Mouse (Mus musculus) liver, embryonic 14.5 days (tissue): ENCODE results near the gene Kbtbd12. TPM values are rescaled to one million over a fixed set of nuclear protein-coding genes. Genes with fewer than 3 reads are reported as not detected.

Experiments
- ATAC-seq: fragments of 200-750 bp; cut with Nextera tagmentation; 2 replicates; pipeline ENCODE4 v1.8.0; 2017; ENCODE audit warnings: moderate number of reproducible peaks, mild to moderate bottlenecking, moderate library complexity; ENCODE audit not compliant: insufficient read depth
- DNase-seq, 3 experiments: peaks; one replicate each; pipeline ENCODE4 v3.0.0-alpha.2; 2012 to 2013; ENCODE audit warnings: low read depth in 3 of 3, low spot score in 3 of 3
- H3K27ac ChIP-seq: fragments of 300-500 bp; sonication (generic); 2 replicates; pipeline ENCODE4 v1.5.1; 2014; ENCODE audit warnings: moderate library complexity, mild to moderate bottlenecking, control low read depth, inconsistent platforms
- H3K27me3 ChIP-seq: fragments of 300-500 bp; sonication (generic); 2 replicates; pipeline ENCODE4 v1.6.1; 2014; ENCODE audit warnings: mild to moderate bottlenecking, low read length, moderate library complexity; ENCODE audit not compliant: control insufficient read depth, insufficient read depth
- H3K36me3 ChIP-seq: fragments of 300-500 bp; sonication (generic); replicated peaks from 2 replicates; pipeline ENCODE4 v1.6.1; 2014; ENCODE audit warnings: low read depth; ENCODE audit not compliant: control insufficient read depth, insufficient read depth
- H3K4me1 ChIP-seq, 2 experiments: fragments of 200-500 bp in 1 of 2; fragments of 300-500 bp in 1 of 2; sonication (generic) in 1 of 2; replicated peaks; 2 replicates each; pipeline ENCODE4 v1.6.1; 2012 to 2014; ENCODE audit warnings: antibody characterized with exemption in 1 of 2, inconsistent platforms in 1 of 2, low read length in 1 of 2; ENCODE audit not compliant: control insufficient read depth in 2 of 2, insufficient read depth in 2 of 2
- H3K4me2 ChIP-seq: fragments of 300-500 bp; sonication (generic); 2 replicates; pipeline ENCODE4 v1.6.1; 2014; ENCODE audit warnings: low read depth, mild to moderate bottlenecking, control low read depth, moderate library complexity
- H3K4me3 ChIP-seq, 2 experiments: fragments of 200-500 bp in 1 of 2; fragments of 300-500 bp in 1 of 2; sonication (generic) in 1 of 2; 2 replicates each; pipeline ENCODE4 v1.5.1; 2012 to 2014; ENCODE audit warnings: low read depth in 2 of 2, low read length in 2 of 2, mild to moderate bottlenecking in 2 of 2, control low read depth in 1 of 2, inconsistent platforms in 1 of 2, moderate library complexity in 1 of 2; ENCODE audit not compliant: insufficient read depth in 1 of 2
- H3K9ac ChIP-seq: fragments of 300-500 bp; sonication (generic); replicated peaks from 2 replicates; pipeline ENCODE4 v1.6.1; 2014; ENCODE audit warnings: mild to moderate bottlenecking, control low read depth, moderate library complexity
- H3K9me3 ChIP-seq: fragments of 300-500 bp; sonication (generic); 2 replicates; pipeline ENCODE4 v1.6.1; 2016; ENCODE audit warnings: low read length, mixed read lengths; ENCODE audit not compliant: control insufficient read depth
- CTCF ChIP-seq: IDR thresholded peaks from 2 replicates; pipeline ENCODE4 v1.5.1; 2016; ENCODE audit warnings: antibody characterized with exemption, low read depth, control low read depth
- EP300 ChIP-seq: IDR thresholded peaks from 2 replicates; pipeline ENCODE4 v1.6.1; 2016; ENCODE audit warnings: antibody characterized with exemption, low read depth
- WGBS: fragments of 180-500 bp; shearing (Covaris S2); extraction: QIAGEN DNeasy Blood & Tissue Kit; methylation state at CpG from one replicate; pipeline ENCODE4 v1.1.7; 2014; ENCODE audit not compliant: insufficient replicate concordance; 5-methylcytosine and 5-hydroxymethylcytosine counted together
- polyA plus RNA-seq, 2 experiments: library from polyadenylated mRNA; depleted of rRNA in 1 of 2; stranded (reverse) in 1 of 2; unstranded in 1 of 2; fragments of >200 nt; fragmentation: Nextera tagmentation in 1 of 2; extraction: Ambion mirVana in 1 of 2; gene quantifications; 2 replicates each; pipeline versions ENCODE4 v1.2.1 to v1.2.3; 2012 to 2014

Gene Kbtbd12
- polyA plus RNA-seq, 2 experiments = 0.65 to 0.80 TPM

DNA sequence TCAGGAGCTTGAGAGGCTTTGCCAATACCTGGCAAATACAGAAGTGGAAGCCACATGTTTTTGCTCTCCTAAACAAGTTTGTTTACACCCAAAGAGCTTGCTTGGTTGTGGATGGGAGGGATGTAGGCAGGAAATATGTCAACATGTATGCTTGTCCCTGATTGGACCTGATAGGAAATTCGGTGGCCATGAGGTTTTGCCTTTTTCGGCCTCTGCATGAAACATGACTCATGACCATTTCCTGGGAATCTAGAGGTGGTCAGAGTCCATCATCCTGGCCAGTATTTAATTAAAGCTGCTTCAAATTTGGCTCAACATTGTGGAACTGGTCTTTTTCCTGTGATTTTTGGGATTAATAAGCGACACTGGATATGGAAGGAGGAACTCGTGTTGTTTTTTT, 53.8 kb downstream of the Kbtbd12 start:
- no peak overlapping the region for H3K4me3 ChIP-seq
- 52% methylated on average over 4 of the region's 4 CpGs for WGBS
- ATAC-seq = no peak
- DNase-seq = no peak
- H3K9ac ChIP-seq = no peak overlapping the region
- H3K9me3 ChIP-seq = no peaks in the 10 kb centered on the region
- no peak overlapping the region for H3K4me2 ChIP-seq
- no peaks in the 10 kb centered on the region for H3K4me1 ChIP-seq
- H3K27me3 ChIP-seq = no peaks in the 10 kb centered on the region; the same call in 1 of the 2 replicates
- H3K27ac ChIP-seq = no peak overlapping the region
- H3K36me3 ChIP-seq = no peaks in the 10 kb centered on the region
- no peak for TF ChIP-seq CTCF
- TF ChIP-seq EP300 = no peak

DNA sequence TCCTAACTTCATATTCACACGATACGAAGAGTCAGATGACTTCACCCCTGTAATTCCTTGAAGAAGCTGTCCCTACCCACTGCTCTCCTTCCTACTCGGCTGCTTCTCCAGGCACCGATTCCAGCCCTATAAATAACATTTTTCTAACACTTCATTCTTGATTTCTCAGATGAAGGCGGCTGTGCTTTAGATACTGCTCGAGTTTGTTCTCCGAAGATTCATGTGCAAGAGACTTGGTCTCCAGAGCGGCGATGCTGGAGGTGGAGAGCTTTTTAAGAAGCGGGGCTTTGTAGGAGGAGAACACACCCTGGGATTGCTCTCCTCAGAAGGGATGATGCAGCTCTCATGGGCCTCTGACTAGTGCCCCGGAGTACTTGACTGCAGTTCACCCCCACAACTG, 61.3 kb downstream of the Kbtbd12 start:
- WGBS = 76% methylated on average over 11 of the region's 11 CpGs
- no peak overlapping the region for H3K9ac ChIP-seq
- H3K4me3 ChIP-seq = no peak overlapping the region
- no peak overlapping the region for H3K27ac ChIP-seq
- no peaks in the 10 kb centered on the region for H3K9me3 ChIP-seq
- DNase-seq (no peak), ATAC-seq (no peak)
- no peaks in the 10 kb centered on the region for H3K36me3 ChIP-seq
- TF ChIP-seq CTCF (no peak), EP300 (no peak)
- H3K4me2 ChIP-seq = no peak overlapping the region
- H3K4me1 ChIP-seq = no peaks in the 10 kb centered on the region
- H3K27me3 ChIP-seq = no peaks in the 10 kb centered on the region

- no peak overlapping the region for H3K9ac ChIP-seq
- TF ChIP-seq EP300 = no peak
- no peak for TF ChIP-seq CTCF
- no peaks in the 10 kb centered on the region for H3K36me3 ChIP-seq
- no peaks in the 10 kb centered on the region for H3K9me3 ChIP-seq
- peaks cover 19% of the 10 kb centered on the region for H3K27me3 ChIP-seq
- no peak overlapping the region for H3K27ac ChIP-seq
- no peak overlapping the region for H3K4me3 ChIP-seq
- WGBS = 29% methylated on average over 7 of the region's 7 CpGs
- H3K4me1 ChIP-seq = no peaks in the 10 kb centered on the region
- ATAC-seq (no peak), DNase-seq (no peak)
- H3K4me2 ChIP-seq = peak overlapping the region; percentile 25
Measured at GRCm38 (mm10) chr6:88566676-88567075, 71.1 kb downstream of the Kbtbd12 start.

GRCm38 (mm10) chr6:88565033-88565432, 72.7 kb downstream of the Kbtbd12 start:
- WGBS = 19% methylated on average over 6 of the region's 6 CpGs
- no peak for TF ChIP-seq EP300
- TF ChIP-seq CTCF = peak; percentile 53
- ATAC-seq = no peak

GRCm38 (mm10) chr6:88560156-88560555, 77.6 kb downstream of the Kbtbd12 start:
- Histone ChIP-seq H3K9ac (no peak overlapping the region), H3K36me3 (no peaks in the 10 kb centered on the region), H3K27me3 (peaks cover under 1% of the 10 kb centered on the region), H3K27ac (no peak overlapping the region), H3K4me1 (no peaks in the 10 kb centered on the region), H3K4me2 (no peak overlapping the region), H3K9me3 (no peaks in the 10 kb centered on the region), H3K4me3 (no peak overlapping the region)
- whole genome bisulfite sequencing = 75% methylated on average over 4 of the region's 4 CpGs
- ATAC-seq = no peak
- TF ChIP-seq CTCF (no peak), EP300 (no peak)
- no peak for DNase-seq

More at GRCm38 (mm10) chr6:88565033-88565432, 72.7 kb downstream of the Kbtbd12 start:
- no peak for DNase-seq
- Histone ChIP-seq H3K9me3 (no peaks in the 10 kb centered on the region), H3K4me2 (no peak overlapping the region), H3K27ac (no peak overlapping the region), H3K27me3 (peaks cover 19% of the 10 kb centered on the region), H3K36me3 (no peaks in the 10 kb centered on the region), H3K4me1 (no peaks in the 10 kb centered on the region), H3K4me3 (no peak overlapping the region), H3K9ac (no peak overlapping the region)
